Mouse (Mus musculus) liver, embryonic 11.5 days (tissue): ENCODE results near the gene Rarg. TPM values are rescaled to one million over a fixed set of nuclear protein-coding genes. Genes with fewer than 3 reads are reported as not detected.

ENCODE experiments used
- ATAC-seq: fragments of 200-750 bp; cut with Nextera tagmentation; replicated peaks from 2 replicates; pipeline ENCODE4 v1.8.0; 2017; ENCODE audit warnings: moderate number of reproducible peaks, mild to moderate bottlenecking, moderate TSS enrichment, moderate library complexity; ENCODE audit not compliant: low FRiP score
- DNase-seq: peaks from one replicate; pipeline ENCODE4 v3.0.0-alpha.2; 2017; ENCODE audit warnings: low spot score
- H3K27ac ChIP-seq: fragments of 300-500 bp; sonication (generic); 2 replicates; pipeline ENCODE4 v1.5.1; 2014; ENCODE audit warnings: mild to moderate bottlenecking, low read depth, low read length, control low read depth
- H3K27me3 ChIP-seq: fragments of 300-500 bp; sonication (generic); replicated peaks from 2 replicates; pipeline ENCODE4 v1.6.1; 2014; ENCODE audit warnings: low read length, mixed read lengths; ENCODE audit not compliant: control insufficient read depth, insufficient read depth
- H3K36me3 ChIP-seq: fragments of 300-500 bp; sonication (generic); 2 replicates; pipeline ENCODE4 v1.6.1; 2014; ENCODE audit warnings: mild to moderate bottlenecking, low read length, moderate library complexity, mixed read lengths; ENCODE audit not compliant: control insufficient read depth, insufficient read depth
- H3K4me1 ChIP-seq: fragments of 300-500 bp; sonication (generic); replicated peaks from 2 replicates; pipeline ENCODE4 v1.6.1; 2014; ENCODE audit warnings: low read length, mixed read lengths; ENCODE audit not compliant: control insufficient read depth, insufficient read depth
- H3K4me2 ChIP-seq: fragments of 300-500 bp; sonication (generic); 2 replicates; pipeline ENCODE4 v1.6.1; 2014; ENCODE audit warnings: mild to moderate bottlenecking, control low read depth, moderate library complexity
- H3K4me3 ChIP-seq: fragments of 300-500 bp; sonication (generic); 2 replicates; pipeline ENCODE4 v1.5.1; 2014; ENCODE audit warnings: low read depth, low read length, control low read depth
- H3K9ac ChIP-seq: fragments of 300-500 bp; sonication (generic); 2 replicates; pipeline ENCODE4 v1.6.1; 2014; ENCODE audit warnings: low read depth, low read length, control low read depth
- H3K9me3 ChIP-seq: fragments of 300-500 bp; sonication (generic); 2 replicates; pipeline ENCODE4 v1.6.1; 2016; ENCODE audit warnings: low read length, inconsistent platforms, mixed read lengths; ENCODE audit not compliant: control insufficient read depth
- WGBS: fragments of 180-500 bp; shearing (Covaris S2); extraction: QIAGEN DNeasy Blood & Tissue Kit; methylation state at CpG from one replicate; pipeline ENCODE4 v1.1.7; 2014; 5-methylcytosine and 5-hydroxymethylcytosine counted together
- polyA plus RNA-seq: library from polyadenylated mRNA; unstranded; fragments of >200 nt; fragmentation: Nextera tagmentation; extraction: Ambion mirVana; gene quantifications from 2 replicates; pipeline ENCODE4 v1.2.1, GENCODE M21; 2014

Gene Rarg
- polyA plus RNA-seq, 1 experiment from 2014 or later = 11.5 TPM

DNA sequence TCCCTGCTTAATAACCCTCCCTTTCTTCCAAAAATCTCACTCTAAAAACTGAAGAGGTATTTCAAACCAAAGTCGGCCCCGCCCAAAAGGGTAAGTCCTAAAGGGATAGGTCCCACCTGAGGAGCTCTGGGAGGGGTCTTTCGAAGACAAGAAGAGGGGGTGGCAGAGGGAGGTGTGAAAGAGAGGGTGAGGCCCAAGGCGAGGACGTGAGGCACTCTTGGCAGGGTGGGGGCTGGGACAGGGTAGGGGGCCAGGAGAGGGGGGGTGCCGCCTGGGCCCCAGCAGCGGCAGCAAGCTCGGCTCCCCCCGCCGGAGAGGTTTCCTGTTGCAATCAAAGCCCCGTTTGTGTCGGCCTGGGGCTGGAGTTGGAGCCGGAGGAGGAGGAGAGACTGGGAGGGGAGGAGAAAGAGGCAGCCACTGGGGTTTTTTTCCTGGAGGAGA lies 8.0 kb downstream of the Rarg start:
- Histone ChIP-seq H3K27ac (peak overlapping the region; percentile 2; the same call in 1 of the 2 replicates), H3K9me3 (no peaks in the 10 kb centered on the region), H3K9ac (no peak overlapping the region), H3K4me3 (no peak overlapping the region), H3K27me3 (peaks cover 91% of the 10 kb centered on the region), H3K4me1 (peaks cover 28% of the 10 kb centered on the region), H3K4me2 (peak overlapping the region; percentile 44), H3K36me3 (no peaks in the 10 kb centered on the region)
- DNase-seq = no peak
- 4% methylated on average over 13 of the region's 13 CpGs for WGBS
- no peak for ATAC-seq

DNA sequence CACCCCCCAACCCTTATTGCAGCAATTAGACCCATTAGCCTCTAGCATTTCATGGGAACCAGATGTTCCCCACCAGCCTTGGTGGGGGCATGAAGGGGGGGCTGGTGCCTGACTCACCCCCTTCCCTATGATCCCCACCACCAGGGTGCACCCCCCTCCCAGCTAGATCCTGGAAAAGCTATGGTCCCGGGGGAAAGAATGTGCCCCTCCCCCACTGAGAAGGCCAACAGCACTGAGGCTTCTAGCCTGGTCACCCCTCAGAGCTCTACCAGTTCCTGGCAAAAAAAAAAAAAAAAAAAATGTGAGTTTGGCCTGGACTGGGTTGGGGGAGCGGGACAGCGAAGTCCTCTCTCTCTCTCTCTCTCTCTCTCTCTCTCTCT lies 8.5 kb downstream of the Rarg start:
- Histone ChIP-seq H3K9ac (no peak overlapping the region), H3K27me3 (peaks cover 91% of the 10 kb centered on the region), H3K4me1 (peaks cover 32% of the 10 kb centered on the region), H3K36me3 (no peaks in the 10 kb centered on the region), H3K4me3 (no peak overlapping the region), H3K9me3 (no peaks in the 10 kb centered on the region), H3K4me2 (peak overlapping the region; percentile 89; the same call in 1 of the 2 replicates), H3K27ac (peak overlapping the region; percentile 81; the same call in 1 of the 2 replicates)
- DNase-seq (no peak), ATAC-seq (no peak)
- 0% methylated on average over 3 of the region's 3 CpGs for WGBS

DNA sequence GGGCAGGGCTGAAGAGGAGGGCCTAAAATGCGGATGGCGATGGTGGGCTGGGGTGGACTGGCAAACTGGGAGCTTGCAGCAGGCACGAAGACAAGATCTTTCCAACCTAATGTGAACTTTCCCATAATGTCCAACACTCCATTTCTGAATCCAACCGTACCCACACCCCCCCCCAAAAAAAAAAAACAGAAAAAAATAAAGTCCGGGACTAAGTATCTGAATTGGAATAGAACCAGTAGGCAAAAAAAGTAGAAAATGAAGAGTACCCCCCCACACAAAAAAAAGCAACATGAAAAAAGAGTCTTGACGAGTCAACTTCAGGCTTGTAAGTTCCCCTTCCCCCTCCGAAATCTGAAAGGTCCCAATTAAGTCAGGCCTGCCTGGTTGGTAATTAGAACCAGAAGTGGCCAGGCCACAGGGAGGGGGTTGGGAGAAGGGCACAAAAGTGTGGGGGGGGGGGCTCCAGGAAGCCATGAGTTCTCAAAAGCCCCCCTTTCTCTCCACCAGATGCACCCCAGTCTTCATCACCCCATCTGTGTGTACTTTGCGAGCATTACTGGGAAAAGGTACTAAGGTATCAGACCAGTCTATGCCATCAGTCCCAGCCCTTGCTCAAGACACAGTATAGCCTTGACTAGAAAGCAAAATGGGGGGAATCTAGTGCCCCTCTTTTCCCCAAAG lies 9.0 kb downstream of the Rarg start:
- Histone ChIP-seq H3K27me3 (peaks cover 93% of the 10 kb centered on the region), H3K4me2 (peak overlapping the region; percentile 89), H3K36me3 (no peaks in the 10 kb centered on the region), H3K9me3 (no peaks in the 10 kb centered on the region), H3K27ac (peak overlapping the region; percentile 81), H3K4me1 (peaks cover 38% of the 10 kb centered on the region), H3K9ac (peak overlapping the region; percentile 58), H3K4me3 (peak overlapping the region; percentile 51)
- DNase-seq (no peak), ATAC-seq (no peak)
- 14% methylated on average over 8 of the region's 8 CpGs for WGBS

DNA sequence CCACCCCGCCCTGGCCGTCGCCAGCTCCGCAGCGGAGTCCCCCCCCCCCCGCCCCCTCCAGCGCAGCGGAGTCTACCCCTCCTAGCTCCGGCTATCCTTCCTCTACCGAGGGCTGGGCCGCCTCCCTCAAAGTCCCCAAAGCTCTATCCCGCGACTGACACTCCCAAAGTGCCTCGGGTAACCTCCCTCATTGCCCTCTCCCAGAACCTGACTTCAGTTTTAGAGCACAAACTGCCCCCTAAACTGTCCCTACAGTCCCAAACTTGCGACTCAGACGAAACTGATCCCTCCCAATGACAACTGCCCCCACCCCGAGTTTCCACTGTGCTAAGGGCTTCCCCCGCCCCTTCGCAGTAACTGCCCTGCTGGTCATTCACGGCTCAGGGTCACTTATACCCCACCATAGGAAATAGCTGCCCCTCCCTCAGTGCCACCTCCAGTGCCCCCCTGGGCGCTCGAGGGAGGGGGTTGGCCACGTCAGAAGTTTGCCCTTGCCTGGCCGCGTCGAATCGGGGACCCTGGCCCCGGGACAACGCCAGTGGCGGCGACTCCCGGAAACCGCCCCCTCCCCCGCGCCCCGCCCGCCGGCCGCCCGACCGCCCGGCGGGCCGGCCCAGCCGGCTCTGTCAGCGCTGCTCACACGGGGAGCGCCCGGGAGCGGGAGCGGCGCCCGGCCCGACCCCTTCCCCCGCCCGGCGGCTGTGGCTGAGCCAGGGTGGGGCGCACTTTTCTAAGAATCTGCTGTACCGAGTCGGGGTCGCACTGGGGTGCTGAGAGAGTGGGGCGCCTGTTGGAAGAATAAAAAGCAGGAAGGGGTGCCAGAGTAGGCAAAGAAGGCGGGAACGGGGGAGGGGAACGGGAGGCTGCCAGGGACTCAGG lies 9.8 kb downstream of the Rarg start:
- DNase-seq = peak; percentile 80
- Histone ChIP-seq H3K9ac (peak overlapping the region; percentile 58), H3K4me3 (peak overlapping the region; percentile 51), H3K27ac (peak overlapping the region; percentile 81), H3K4me1 (peaks cover 45% of the 10 kb centered on the region), H3K9me3 (no peaks in the 10 kb centered on the region), H3K4me2 (peak overlapping the region; percentile 89), H3K27me3 (peaks cover 90% of the 10 kb centered on the region), H3K36me3 (no peaks in the 10 kb centered on the region)
- 1% methylated on average over 65 of the region's 65 CpGs for WGBS
- peak; percentile 38 for ATAC-seq

DNA sequence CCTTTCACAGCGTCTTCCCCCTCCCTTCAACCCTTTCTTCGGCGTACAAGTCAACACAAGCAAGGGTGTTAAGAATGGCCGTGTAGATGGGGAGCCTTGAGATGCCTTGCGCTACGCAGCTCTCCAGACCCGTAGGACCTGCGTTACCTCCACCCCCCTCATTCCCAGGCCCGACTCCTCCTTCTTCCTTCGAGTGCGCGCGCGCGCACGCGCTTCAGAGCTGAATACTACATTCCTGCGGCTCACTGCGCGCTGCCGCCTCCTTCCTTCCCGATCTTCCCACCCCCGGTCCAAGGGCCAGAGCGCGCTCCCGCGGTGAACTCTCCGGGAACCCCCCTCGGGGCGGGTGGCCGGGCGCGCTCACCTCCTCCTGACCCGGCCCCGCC lies 10.5 kb downstream of the Rarg start:
- Histone ChIP-seq H3K9ac (0 out of 2 replicates have a peak overlapping the region, but pooled peaks have one; percentile 58), H3K9me3 (no peaks in the 10 kb centered on the region), H3K4me3 (peak overlapping the region; percentile 51), H3K36me3 (no peaks in the 10 kb centered on the region), H3K27me3 (peaks cover 84% of the 10 kb centered on the region), H3K27ac (peak overlapping the region; percentile 81), H3K4me1 (peaks cover 46% of the 10 kb centered on the region), H3K4me2 (peak overlapping the region; percentile 89)
- WGBS = under 1% methylated on average over 35 of the region's 35 CpGs
- DNase-seq (peak; percentile 85), ATAC-seq (peak; percentile 39)

DNA sequence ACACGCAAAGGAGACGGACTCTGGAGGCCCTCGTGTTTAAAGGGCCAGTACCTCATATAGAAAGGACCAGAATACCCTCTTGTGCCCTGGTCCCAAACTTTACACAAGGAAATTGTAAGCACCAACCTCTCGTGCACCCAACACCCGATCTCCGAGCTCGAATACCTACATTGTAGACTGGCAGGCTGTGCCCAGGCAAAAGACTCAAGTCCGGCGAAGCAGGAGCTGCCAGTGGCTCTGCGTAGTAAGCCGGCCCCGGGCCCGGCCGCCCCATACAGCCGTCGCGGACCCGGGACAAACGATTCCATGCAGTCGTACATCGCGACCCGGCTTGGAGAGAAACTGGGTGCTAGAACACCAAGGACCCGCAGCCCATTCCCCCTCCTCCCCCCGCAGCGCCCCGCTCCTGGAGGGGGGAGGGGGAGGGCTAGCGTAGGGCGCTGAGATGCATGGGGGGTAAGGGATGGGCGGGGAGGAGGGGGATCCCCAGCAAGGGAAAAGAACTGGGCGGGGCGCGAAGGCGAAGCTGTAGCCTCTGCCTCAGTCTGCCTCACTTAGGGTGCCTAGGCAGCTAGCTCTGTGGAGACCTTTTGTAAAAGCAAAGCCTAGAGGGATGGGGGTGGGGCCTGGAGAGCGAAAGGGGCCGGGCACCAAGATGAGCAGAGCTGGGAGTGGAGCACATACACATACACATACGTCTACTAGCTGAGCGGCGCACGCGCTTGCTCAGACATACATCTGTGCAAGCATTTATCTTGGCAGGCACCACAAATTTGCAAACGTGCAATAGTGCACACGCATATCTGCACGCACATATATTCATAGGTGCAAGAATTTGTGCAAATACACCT lies 11.2 kb downstream of the Rarg start:
- Histone ChIP-seq H3K27me3 (peaks cover 78% of the 10 kb centered on the region), H3K4me1 (peaks cover 46% of the 10 kb centered on the region), H3K9me3 (no peaks in the 10 kb centered on the region), H3K4me3 (peak overlapping the region; percentile 51), H3K36me3 (no peaks in the 10 kb centered on the region), H3K9ac (peak overlapping the region; percentile 52), H3K27ac (peak overlapping the region; percentile 81), H3K4me2 (peak overlapping the region; percentile 89)
- WGBS = under 1% methylated on average over 41 of the region's 44 CpGs
- ATAC-seq = peak; percentile 65
- DNase-seq = peak; percentile 74

DNA sequence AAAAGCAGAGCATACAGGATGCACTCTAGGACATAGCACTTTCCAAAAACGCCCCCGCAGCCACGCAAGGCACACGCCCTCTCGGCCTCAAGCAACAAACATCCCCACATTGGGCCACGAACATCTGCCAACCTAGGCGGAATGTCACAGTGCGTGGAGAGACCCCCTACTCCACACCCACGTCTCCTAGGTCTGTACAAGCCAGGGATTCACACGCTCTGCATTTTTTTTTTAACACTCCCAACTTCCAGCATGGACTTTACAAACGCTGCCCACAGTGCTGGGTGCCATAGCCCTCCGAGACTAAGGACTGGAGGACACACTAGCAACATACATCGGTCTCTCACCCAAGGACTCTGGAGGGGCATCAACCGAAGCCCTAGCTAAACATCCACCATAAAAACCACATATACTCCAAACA lies 11.8 kb downstream of the Rarg start:
- H3K36me3 ChIP-seq = no peaks in the 10 kb centered on the region
- H3K27me3 ChIP-seq = peaks cover 72% of the 10 kb centered on the region
- H3K4me2 ChIP-seq = peak overlapping the region; percentile 89
- 12% methylated on average over 14 of the region's 14 CpGs for WGBS
- H3K9me3 ChIP-seq = no peaks in the 10 kb centered on the region
- H3K9ac ChIP-seq = peak overlapping the region; percentile 52
- H3K27ac ChIP-seq = peak overlapping the region; percentile 81; the same call in 1 of the 2 replicates
- ATAC-seq (no peak), DNase-seq (no peak)
- H3K4me3 ChIP-seq = peak overlapping the region; percentile 51
- peaks cover 49% of the 10 kb centered on the region for H3K4me1 ChIP-seq
